Mouse (Mus musculus): ENCODE measurements around the gene Exoc2. TPM values are rescaled to one million over a fixed set of nuclear protein-coding genes. Genes with fewer than 3 reads are reported as not detected.

Exoc2 gene
- total RNA-seq, 2 experiments from 2014 or later = 40.9 to 41.0 TPM

DNA sequence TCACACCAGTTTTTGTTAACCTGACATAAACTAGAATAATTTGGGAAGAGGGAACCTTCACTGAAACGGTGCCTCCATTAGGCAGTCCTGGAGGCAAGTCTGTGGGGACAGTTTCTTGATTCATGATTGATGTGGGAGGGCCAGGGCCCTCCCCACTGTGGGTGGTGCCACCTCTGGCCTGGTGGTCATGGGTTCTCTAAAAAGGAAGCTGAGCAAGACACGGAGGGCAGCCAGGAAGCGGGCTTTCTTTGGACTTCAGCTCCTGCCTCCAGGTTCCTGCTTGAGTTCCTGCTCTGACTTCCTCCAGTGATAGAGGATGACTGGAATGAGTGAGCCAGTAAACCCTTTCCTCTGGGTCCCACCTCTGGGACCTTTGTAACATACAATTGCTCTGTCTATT lies 185.5 kb downstream of the Exoc2 start:
- intact Hi-C loops (cut with DNase I) = loop anchor here (5.0 kb wide), 1 partner anchor 186 kb away; no protein-coding TSS in a partner anchor
- no peak for DNase-seq (ENCODE audit: low spot score in 2 of 2)

DNA sequence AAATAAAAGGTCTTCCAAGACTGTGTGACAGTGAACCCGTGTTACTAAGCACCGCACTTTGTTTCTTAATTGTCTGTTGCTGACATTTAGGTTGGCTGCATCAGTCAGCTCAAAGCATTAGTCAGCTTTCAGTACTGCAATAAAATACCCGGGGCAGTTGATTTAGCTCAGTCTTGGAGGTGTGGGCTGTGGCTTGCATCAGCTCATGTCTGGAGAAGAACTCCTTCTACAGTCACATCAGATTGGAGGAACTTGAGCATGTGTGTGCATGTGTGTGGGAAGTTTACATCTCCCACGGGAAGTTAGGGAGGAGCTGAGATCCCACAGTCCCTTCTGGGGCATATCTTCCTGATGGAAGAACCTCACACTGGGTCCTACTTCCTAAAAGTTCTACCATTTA lies 185.9 kb downstream of the Exoc2 start:
- intact Hi-C loops (cut with DNase I) = loop anchor here (5.0 kb wide), 1 partner anchor 186 kb away; no protein-coding TSS in a partner anchor
- no peak for DNase-seq (ENCODE audit: low spot score in 2 of 2)

DNA sequence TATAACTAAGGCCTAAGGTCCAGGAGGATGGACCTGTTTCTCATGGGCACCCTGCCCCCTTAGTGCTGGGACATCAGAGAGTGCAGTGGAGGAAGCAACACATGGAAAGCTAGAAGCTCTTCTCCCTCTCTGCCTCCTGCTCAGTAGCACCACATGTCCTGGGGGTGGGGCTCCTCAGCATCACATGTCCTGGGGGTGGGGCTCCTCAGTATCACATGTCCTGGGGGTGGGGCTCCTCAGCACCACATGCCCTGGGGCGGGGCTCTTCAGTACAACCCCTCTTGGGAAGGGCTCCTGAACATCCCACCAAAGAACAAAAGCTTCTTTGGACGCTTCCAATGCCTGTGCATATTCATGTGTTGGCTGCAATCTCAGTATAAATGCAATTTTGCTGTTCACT lies 186.3 kb downstream of the Exoc2 start:
- intact Hi-C loops (cut with DNase I) = loop anchor here (5.0 kb wide), 1 partner anchor 185 kb away; no protein-coding TSS in a partner anchor
- DNase-seq (ENCODE audit: low spot score in 2 of 2) = no peak

DNA sequence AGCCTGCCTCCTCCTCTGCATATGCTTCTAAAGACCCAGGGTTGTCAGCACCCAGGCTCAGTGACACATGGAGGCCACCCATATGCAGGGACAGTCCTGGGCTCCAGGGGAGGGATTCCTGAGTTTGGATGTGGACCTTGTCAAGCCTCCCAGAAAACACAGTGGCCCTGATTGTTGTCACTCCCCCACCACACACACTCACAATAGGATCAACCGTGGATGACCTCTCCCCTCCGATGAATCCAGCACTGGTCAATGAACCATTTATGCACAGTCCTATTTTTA lies 186.9 kb downstream of the Exoc2 start:
- no peak for DNase-seq (ENCODE audit: low spot score in 2 of 2)
- intact Hi-C loops (cut with DNase I) = loop anchor here (5.0 kb wide), 1 partner anchor 185 kb away; no protein-coding TSS in a partner anchor

DNA sequence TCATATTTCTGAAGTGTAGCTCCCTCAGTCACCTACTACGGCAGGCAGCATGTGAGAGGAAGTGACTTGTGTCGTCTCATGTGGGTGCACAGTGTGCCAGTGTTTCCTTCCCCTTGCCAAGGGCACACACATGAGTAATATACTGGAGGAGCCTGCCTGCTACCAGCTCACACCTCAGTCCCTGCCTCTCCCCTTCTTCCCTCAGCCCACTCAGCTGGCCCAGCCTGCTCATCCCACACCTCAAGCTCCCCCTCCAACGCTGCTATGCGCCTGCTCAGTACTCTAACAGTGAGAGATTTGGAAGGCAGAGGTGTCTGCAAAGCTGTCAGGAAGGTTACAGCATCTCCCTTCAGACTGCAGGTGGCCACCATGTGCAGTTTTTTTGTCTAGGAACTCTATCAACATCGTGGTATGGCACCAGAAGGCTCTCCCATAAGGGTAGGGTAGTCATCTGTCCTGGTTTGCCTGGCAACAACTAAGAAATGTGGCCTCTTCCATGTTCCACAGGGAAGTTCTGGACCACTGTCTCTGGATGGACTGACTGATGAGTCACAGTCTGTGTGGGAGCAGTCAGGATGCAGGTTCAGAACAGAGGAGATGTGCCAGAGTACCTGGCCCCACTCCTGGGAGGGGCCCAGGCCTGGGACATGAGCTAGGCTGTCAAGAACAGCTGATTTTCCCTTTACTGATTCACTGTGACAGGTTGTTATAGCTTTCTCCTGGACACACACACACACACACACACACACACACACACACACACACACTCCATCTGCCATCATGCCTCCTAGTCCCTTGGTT lies 187.5 kb downstream of the Exoc2 start:
- intact Hi-C loops (cut with DNase I) = loop anchor here (5.0 kb wide), 1 partner anchor 184 kb away; no protein-coding TSS in a partner anchor

DNA sequence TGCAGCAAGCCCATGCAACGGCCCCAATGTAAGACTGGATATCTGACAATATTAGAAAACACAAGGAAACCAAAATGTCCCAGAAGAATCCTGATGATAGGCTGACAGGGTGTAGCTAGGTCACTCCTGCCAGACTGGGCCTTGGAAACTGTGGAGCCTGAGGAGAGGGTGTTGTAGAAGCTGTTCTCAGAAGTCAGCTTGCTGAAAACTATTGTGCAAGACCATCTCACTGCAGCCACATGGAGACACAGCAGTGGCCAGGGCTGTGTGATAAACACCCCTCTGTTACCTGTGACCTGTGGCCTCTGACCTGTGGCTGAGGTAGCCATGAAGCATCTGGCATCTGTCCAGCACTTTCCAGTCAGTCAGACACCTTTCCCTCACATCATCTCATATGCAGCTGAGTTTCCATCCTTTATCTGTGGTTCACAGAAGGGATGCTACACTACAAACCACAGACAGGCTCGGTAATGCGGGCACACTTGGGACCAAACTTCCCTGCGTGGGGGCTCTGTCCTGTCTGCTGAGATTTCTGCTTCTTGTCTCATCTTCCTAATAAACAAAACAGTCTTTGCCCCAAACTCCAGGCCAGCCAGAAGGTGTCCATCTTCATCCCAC lies 188.4 kb downstream of the Exoc2 start:
- no peak for DNase-seq (ENCODE audit: low spot score in 2 of 2)
- intact Hi-C loops (cut with DNase I) = loop anchor here (5.0 kb wide), 1 partner anchor 183 kb away; no protein-coding TSS in a partner anchor

More for the DNA sequence above, 187.5 kb downstream of the Exoc2 start:
- peak; percentile 82 to 86 for DNase-seq (ENCODE audit: low spot score in 2 of 2)

DNA sequence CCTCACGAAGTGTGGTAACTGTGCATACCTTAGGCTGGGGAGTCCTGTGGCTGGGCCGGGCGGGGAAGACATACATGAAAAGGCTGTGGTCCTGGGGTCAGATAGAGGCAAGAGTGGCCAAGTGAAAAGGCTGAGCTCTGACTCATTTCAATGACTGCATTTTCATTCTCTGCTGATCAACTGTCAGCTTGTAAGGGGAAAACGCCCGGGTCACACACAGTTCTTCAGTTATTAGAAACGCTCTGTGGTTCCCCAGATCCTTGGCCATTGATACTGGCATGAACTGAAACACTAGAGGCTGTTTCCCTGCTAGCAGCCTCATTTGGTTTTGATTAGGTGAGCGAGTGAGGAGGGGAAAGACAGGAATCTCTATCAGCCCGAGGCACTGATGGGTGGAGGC lies 191.5 kb downstream of the Exoc2 start:
- intact Hi-C loops (cut with DNase I) = no loop called here
- no peak for DNase-seq (ENCODE audit: low spot score in 2 of 2)

DNA sequence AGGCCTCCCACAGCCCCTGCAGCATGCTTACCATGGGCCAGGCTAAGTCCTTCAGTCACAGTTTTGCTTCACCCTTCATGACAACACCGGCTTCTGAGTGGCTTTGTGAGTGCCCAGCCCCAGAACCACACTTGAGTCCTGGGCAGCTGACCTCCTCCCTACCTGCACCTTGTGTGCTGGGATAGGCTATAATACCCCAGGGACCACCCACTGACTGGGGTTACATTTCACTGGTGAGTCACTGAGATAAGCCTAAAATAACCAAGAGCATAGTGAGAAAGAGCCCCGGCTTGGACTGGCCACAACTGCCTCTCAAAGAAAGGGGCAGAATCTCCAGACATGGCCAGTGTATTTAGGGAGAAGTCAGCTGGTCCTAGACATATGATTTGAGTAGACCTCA lies 192.0 kb downstream of the Exoc2 start:
- intact Hi-C loops (cut with DNase I) = no loop called here
- no peak for DNase-seq (ENCODE audit: low spot score in 2 of 2)

DNA sequence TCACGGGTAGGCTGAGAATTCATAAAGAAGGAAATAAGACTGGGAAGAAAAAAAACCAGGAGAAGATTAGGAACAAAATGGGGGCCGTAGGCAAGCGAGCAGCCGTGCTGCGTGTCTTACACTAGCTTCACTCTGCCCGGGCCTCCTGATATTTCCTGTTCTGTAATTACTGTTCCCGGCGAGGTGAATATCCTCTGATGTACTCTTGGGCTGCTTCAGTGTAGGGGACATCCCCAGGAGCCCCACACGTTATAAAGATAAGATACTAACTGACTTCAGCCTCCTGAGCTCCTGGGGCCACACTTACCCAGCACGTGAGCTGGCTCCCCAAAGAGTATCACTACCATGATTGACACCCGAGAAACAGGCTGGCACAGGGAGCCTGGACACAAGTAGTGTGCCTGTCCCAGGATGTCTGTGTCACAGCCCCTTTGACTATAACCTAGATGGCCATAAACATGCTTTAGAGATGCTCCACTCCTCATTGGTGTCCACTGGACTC lies 196.2 kb downstream of the Exoc2 start:
- intact Hi-C loops (cut with DNase I) = no loop called here
- DNase-seq (ENCODE audit: low spot score in 2 of 2) = no peak

DNA sequence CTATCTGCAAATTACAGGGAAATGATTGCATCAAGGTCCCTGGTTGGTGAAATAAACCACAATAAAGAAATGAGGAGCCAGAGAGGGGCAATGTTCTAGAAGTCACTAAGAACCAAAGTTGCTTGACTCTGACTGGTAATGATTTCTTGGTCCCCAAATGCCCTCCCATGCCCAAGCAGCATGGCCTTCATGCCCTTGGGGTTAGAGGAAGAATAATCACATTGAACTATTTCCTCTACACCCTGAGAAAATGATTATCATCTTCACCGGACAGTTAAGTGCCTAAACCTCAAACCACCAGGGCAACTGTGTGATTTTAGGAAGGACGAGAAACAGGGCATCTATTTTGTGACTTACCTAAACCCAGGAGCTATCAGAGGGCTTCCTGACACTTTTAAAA lies 197.9 kb downstream of the Exoc2 start:
- no peak for DNase-seq (ENCODE audit: low spot score in 2 of 2)
- intact Hi-C loops (cut with DNase I) = no loop called here

DNA sequence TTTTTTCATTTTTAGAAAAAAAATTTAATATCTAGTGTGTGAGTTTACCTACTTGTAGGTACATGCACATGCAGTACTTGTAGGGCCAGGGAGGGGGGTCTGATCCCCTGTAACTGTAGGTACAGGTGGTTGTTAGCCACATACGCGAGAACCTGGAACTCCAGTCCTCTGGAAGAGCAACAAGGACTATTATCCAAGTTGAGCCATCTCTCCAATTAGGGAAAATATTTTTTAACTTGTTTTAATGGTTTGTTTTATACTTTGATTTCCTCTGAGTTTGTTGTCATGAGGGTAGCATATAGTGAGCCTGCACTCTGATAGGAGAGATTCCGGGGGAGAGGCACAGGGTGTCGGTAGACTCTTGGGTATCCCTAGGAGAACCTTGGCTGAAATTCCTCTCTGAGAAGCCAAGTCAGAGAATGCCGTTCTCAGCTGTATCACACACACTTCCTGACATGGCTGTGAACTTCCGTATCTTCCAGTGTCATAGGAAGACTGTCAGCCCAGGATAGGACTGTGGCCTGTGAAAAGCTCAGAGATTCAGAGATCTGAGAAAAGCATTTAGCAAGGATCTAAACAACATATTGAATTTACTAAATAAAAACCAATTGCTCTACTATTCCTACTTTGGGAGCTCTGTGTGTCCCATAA lies 206.3 kb downstream of the Exoc2 start:
- no peak for DNase-seq (ENCODE audit: low spot score in 2 of 2)
- intact Hi-C loops (cut with DNase I) = no loop called here

DNA sequence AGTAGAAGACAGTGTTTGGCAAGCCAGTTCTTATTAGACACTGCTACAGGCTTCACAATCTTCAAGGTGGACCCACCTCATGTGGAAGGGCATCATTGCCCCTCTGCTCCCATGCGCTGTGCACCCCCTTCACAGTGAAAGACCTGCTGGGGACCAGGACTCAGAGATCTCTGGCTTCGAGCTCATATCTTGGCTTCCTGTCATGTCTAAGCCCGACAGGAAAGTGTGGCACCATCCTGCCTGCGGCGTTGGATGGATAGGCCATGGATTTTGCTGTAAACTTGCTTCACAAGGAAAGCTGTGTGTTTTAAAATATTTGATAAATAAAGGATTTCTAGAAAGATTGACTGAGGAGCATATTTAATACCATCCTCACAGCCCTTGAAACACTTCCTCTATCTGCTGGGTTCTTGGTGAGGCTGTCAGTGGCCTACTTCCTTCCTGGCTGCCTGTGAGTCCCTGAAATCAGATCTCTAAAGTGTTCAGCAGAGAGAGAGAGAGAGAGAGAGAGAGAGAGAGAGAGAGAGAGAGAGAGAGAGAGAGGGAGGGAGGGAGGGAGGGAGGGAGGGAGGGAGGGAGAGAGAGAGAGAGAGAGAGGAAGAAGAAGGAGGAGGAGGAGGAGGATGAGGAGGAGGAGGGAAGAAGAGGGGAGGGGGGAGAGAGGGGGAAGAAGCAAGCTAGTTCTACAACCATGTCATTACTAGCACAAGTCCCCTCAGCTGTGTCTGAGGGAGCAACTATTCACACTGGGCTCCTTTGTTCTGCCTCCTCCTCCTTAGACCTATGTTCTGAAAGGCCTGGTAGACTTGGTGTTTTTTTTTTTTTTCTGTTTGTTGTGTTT lies 207.0 kb downstream of the Exoc2 start:
- intact Hi-C loops (cut with DNase I) = no loop called here
- no peak for DNase-seq (ENCODE audit: low spot score in 2 of 2)

DNA sequence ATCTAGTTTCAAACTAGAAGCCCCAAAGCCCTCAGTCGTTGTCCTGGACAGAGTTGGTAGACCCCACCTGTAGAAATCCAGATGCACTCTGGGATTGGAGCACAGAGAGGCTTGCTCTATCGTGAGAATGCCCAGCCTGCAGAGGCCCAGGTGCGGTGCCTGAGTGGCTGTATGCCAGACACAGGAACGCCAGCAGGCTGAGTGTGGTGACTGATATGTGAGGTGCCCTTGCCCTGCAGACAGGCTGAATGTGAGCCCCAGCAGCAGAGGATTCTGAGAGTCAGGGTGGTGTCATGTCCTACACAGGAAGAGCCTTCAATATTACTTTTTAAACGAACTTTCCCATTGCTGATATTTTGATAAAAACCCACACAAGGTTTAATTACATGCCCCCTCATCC lies 208.0 kb downstream of the Exoc2 start:
- no peak for DNase-seq (ENCODE audit: low spot score in 2 of 2)
- intact Hi-C loops (cut with DNase I) = no loop called here

DNA sequence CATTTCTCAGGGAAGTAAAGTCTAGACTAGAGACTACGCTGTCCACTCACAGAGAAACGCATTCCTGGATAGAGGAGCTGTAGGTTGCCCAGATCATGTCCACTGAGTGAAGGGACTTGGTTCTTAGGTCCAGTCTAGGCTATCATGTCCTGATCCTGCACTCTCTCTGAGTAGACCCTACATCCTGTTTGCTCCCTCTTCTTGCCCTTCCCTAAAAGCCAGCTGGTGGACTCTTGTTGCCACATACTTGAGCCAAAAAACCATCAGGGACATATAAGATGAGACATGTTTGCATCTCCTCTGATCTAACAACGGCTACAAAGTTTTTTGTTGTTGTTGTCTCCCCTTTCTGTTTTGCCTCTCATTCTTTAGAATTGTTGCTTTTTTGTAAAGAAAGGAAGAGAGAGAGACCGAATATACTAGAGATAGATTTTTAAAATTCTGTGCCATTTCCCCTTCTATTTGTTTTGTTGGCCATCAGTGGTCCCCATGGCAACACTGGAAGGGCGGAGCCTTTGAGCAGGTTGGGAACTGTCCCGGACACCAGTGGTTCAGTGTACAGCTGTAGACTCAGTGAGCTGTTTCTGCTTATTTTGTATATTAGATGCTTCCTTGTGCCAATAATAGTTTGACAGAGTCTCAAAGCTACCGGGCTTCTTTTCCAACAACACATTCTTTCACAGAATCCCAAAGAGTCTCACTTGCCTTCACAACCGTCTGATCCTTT lies 209.7 kb downstream of the Exoc2 start:
- intact Hi-C loops (cut with DNase I) = no loop called here
- DNase-seq (ENCODE audit: low spot score in 2 of 2) = no peak

Other genes with a start within 250 kb of the Exoc2 start
- under 1 TPM; 0.47 to 0.63 TPM for gene Irf4, start 224.9 kb downstream of the Exoc2 start, total RNA-seq (2021)
- gene Hus1b, start 26.3 kb downstream of the Exoc2 start, total RNA-seq (2021) = under 1 TPM; 0.54 to 0.91 TPM
- gene Gm5447, start 111 bp upstream of the Exoc2 start, total RNA-seq (2021) = under 1 TPM in 1 of 2 experiments, not detected in 1; 0.36 TPM

Data from left cerebral cortex, postnatal 36 days (tissue).